Mouse (Mus musculus) embryonic facial prominence, embryonic 12.5 days (tissue): ENCODE measurements around the gene Daam1. TPM values are rescaled to one million over a fixed set of nuclear protein-coding genes. Genes with fewer than 3 reads are reported as not detected.
A peak's percentile ranks its signal among the peaks of the same experiment; 100 is the strongest.

Source experiments
- ATAC-seq: fragments of 200-750 bp; cut with Nextera tagmentation; 2 replicates; pipeline ENCODE4 v1.8.0; 2017; ENCODE audit not compliant: insufficient number of reproducible peaks, insufficient read depth, low FRiP score, low TSS enrichment
- H3K27ac ChIP-seq: fragments of 300-500 bp; sonication (generic); 2 replicates; pipeline ENCODE4 v1.5.1; 2016; ENCODE audit warnings: mild to moderate bottlenecking
- H3K27me3 ChIP-seq: fragments of 300-500 bp; sonication (generic); 2 replicates; pipeline ENCODE4 v1.6.1; 2016; ENCODE audit warnings: mild to moderate bottlenecking, moderate library complexity
- H3K36me3 ChIP-seq: fragments of 300-500 bp; sonication (generic); 2 replicates; pipeline ENCODE4 v1.6.1; 2016; ENCODE audit warnings: mild to moderate bottlenecking
- H3K4me1 ChIP-seq: fragments of 300-500 bp; sonication (generic); 2 replicates; pipeline ENCODE4 v1.6.1; 2016
- H3K4me2 ChIP-seq: fragments of 300-500 bp; sonication (generic); replicated peaks from 2 replicates; pipeline ENCODE4 v1.6.1; 2016; ENCODE audit warnings: mild to moderate bottlenecking, moderate library complexity
- H3K4me3 ChIP-seq: fragments of 300-500 bp; sonication (generic); 2 replicates; pipeline ENCODE4 v1.5.1; 2016; ENCODE audit warnings: mild to moderate bottlenecking
- H3K9ac ChIP-seq: fragments of 300-500 bp; sonication (generic); 2 replicates; pipeline ENCODE4 v1.6.1; 2016; ENCODE audit warnings: mild to moderate bottlenecking, moderate library complexity
- H3K9me3 ChIP-seq: fragments of 300-500 bp; sonication (generic); 2 replicates; pipeline ENCODE4 v1.6.1; 2016; ENCODE audit warnings: mild to moderate bottlenecking, moderate library complexity
- WGBS: fragments of 180-500 bp; shearing (Covaris S2); methylation state at CpG from one replicate; pipeline ENCODE4 v1.1.7; 2016; 5-methylcytosine and 5-hydroxymethylcytosine counted together
- polyA plus RNA-seq: library from polyadenylated mRNA; unstranded; fragments of >200 nt; fragmentation: Nextera tagmentation; extraction: Ambion mirVana; gene quantifications from 2 replicates; pipeline ENCODE4 v1.2.1, GENCODE M21; 2016

Daam1 gene
- polyA plus RNA-seq, 1 experiment from 2014 or later = 8.4 TPM

DNA sequence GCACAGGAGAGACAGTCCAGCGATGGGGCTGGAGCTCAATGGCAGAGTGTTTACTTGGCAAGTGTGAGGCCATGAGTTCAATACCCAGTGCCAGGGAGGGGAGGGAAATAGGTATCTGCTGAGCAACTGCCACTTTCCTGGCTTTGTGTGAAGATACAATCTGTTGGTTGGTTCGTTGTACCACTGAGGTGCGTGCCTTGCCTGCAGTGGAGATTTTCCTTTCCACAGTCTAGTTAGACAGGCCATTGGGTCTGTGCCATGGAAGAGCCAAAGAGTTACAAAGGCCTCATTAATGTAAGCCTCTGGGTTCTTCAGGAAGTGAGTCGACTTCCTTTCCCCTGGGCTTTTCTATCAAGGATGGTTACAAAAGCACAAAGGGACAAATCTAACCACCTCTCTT lies 112.8 kb downstream of the Daam1 start:
- no peaks in the 10 kb centered on the region for H3K27me3 ChIP-seq
- H3K36me3 ChIP-seq = peaks cover 37% of the 10 kb centered on the region
- H3K4me2 ChIP-seq = no peak overlapping the region
- no peak overlapping the region for H3K9ac ChIP-seq
- no peaks in the 10 kb centered on the region for H3K9me3 ChIP-seq
- ATAC-seq = no peak
- H3K4me1 ChIP-seq = no peaks in the 10 kb centered on the region
- 79% methylated on average over 4 of the region's 4 CpGs for WGBS
- no peak overlapping the region for H3K27ac ChIP-seq
- no peak overlapping the region for H3K4me3 ChIP-seq

DNA sequence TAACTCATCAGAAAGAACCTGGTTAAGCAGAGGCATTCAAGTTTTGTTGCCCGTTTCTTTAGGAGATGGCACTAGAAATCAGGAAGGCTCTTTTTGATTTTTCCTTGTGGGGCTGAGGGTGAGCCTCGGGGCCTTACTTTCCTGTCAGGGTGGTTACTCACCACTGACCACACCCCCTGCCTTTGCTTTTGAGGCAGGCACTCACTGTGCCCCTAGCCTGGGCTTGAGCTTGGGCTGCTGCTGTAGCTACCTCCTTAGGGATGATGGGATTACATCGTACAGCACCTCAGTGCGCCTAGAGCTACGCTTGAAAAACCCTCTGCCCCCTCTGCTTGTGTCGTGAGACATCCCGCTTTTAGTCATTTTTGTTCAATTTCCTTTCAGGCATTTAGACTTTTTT lies 115.0 kb downstream of the Daam1 start:
- Histone ChIP-seq H3K36me3 (peaks cover 37% of the 10 kb centered on the region), H3K4me3 (no peak overlapping the region), H3K4me2 (no peak overlapping the region), H3K9ac (no peak overlapping the region), H3K4me1 (no peaks in the 10 kb centered on the region), H3K9me3 (no peaks in the 10 kb centered on the region), H3K27me3 (no peaks in the 10 kb centered on the region), H3K27ac (no peak overlapping the region)
- WGBS = 81% methylated on average over 7 of the region's 7 CpGs
- no peak for ATAC-seq

DNA sequence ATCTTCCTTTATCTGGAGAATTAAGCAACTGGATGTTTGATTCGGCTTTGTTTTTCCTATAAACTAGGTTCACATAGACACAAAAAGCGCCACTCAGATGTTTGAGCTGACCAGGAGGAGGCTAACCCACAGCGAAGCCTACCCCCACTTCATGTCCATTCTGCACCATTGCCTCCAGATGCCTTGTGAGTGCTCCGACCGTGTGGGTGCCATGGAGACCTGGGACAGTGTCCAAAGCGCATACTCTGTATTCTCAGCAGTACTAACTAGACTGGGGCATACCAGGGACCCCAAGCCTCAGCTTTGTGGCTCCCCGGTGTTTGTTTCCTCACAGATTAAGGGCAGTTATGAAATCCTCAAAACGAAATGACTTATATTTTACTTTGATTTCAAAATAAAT lies 115.6 kb downstream of the Daam1 start:
- H3K4me2 ChIP-seq = no peak overlapping the region
- H3K9ac ChIP-seq = no peak overlapping the region
- H3K27me3 ChIP-seq = no peaks in the 10 kb centered on the region
- ATAC-seq = no peak
- H3K4me1 ChIP-seq = no peaks in the 10 kb centered on the region
- no peak overlapping the region for H3K27ac ChIP-seq
- peaks cover 41% of the 10 kb centered on the region for H3K36me3 ChIP-seq
- no peaks in the 10 kb centered on the region for H3K9me3 ChIP-seq
- WGBS = 88% methylated on average over 8 of the region's 8 CpGs
- H3K4me3 ChIP-seq = no peak overlapping the region

DNA sequence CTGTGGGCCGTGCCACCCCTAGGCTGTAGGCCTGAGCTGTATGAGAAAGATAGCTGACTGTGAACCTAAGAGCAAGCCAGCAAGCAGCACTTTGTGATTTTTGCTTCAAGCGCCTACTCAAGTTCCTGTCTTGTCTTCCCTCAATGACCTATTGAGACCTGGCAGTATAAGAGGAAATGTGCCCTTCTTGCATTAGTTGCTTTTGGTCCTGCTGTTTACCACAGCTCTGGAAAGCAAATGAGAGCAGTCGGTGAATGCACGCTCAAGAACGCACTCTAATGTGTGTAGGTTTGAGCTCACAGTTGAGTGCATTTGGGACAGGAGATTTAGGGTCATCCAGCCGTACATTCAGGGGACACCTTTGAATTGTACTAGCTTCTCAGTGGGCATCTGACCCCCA lies 118.1 kb downstream of the Daam1 start:
- no peak overlapping the region for H3K4me2 ChIP-seq
- no peak for ATAC-seq
- 92% methylated on average over 6 of the region's 6 CpGs for WGBS
- no peak overlapping the region for H3K4me3 ChIP-seq
- no peak overlapping the region for H3K9ac ChIP-seq
- H3K27ac ChIP-seq = no peak overlapping the region
- H3K27me3 ChIP-seq = no peaks in the 10 kb centered on the region
- H3K4me1 ChIP-seq = no peaks in the 10 kb centered on the region
- no peaks in the 10 kb centered on the region for H3K9me3 ChIP-seq
- peaks cover 46% of the 10 kb centered on the region for H3K36me3 ChIP-seq

DNA sequence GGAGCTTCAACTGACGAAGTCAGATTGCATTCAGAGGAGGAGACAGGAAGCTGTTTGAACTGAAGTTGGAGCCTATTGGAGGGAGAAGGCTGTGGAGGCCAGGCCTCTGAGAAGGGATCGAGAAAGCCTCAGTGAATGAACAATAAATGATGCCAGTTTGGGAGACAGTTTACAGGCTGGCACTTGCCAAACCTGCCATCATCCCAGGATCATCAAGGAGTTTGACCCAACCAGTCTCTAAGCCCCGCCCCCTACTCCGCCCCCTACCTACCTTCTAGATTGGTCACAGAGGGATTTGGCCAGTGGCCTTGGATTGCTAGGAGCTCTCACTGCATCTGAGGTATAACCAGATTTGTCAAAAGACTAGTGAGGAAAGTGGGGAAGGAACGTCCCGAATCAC lies 118.7 kb downstream of the Daam1 start:
- Histone ChIP-seq H3K9me3 (no peaks in the 10 kb centered on the region), H3K27me3 (no peaks in the 10 kb centered on the region), H3K4me1 (no peaks in the 10 kb centered on the region), H3K9ac (no peak overlapping the region), H3K4me2 (no peak overlapping the region), H3K27ac (no peak overlapping the region), H3K36me3 (peaks cover 39% of the 10 kb centered on the region), H3K4me3 (no peak overlapping the region)
- no peak for ATAC-seq
- 93% methylated on average over 6 of the region's 6 CpGs for WGBS

DNA sequence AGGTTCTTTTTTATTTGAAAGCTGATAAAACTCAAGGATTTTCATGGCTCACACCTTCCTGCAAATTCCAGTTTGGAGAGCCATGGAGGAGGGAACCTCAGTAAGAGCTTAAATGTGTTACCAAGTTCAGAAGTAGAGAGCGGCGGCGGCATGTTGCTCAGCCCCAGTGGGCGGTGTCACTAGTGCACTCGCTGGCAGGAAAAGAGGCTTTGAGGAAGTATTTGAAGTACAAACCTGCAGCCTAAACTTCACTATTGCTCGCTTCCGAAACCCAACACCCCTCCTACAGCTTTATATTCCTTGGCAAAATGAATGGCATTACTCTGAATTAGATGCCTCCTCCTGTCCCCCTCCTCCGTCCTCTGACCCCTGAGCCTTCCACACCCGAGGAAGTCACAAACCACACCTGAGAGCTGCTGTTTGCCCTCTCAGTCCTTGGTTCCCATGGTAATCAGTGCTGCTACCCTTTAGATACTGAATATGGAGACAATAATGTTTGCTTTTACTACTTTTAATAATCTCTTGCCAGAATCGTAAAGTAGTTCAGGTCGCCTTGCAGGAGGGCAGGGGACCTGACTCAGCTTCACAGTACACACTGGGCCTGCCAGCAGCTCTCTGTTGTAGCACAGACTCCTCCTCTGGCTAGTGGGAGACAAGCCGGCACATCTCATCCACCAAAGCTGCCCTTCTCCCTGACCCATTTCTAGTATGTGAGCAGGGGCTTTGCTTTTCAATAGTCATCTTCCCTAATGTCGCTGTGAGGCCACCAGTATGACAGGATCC lies 119.4 kb downstream of the Daam1 start:
- no peak overlapping the region for H3K9ac ChIP-seq
- no peak overlapping the region for H3K4me2 ChIP-seq
- no peak overlapping the region for H3K4me3 ChIP-seq
- no peaks in the 10 kb centered on the region for H3K9me3 ChIP-seq
- H3K27ac ChIP-seq = no peak overlapping the region
- no peaks in the 10 kb centered on the region for H3K27me3 ChIP-seq
- 90% methylated on average over 13 of the region's 13 CpGs for WGBS
- peaks cover 39% of the 10 kb centered on the region for H3K36me3 ChIP-seq
- no peaks in the 10 kb centered on the region for H3K4me1 ChIP-seq
- no peak for ATAC-seq

DNA sequence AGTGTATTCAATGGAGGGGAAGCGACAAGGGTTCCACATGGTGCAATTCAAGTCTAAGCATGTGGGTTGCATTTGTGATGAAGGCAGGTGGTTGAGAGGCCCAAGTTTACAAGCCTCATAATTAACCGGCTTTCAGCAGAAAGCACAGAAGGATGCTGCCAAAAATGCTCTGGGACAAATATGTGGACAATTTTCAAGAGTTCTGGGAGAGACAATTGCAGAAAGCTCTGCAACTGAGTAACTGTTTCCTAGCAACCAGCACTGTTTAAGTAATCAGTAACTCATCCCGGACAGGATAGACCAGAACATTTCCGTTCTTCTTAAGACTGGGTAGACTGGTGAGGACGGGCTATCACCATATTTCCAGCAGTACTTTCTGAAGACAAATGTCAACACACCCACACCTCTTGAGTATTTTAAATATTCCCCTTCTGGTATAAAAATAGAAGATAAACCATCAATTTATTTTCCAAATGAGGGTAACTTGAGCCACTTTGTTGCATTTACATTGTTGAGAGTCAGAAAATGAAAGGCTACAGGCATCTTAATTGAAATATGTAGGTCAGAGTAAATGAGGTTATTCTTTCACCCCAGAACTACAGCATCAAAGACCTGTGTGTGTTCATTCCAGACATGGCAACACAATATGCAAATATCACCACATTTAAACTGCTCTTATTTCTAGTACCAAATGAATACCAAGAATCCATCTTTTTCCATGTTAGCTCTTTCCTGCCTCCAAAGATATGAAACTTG lies 123.5 kb downstream of the Daam1 start:
- no peak for ATAC-seq
- H3K9ac ChIP-seq = no peak overlapping the region
- H3K4me1 ChIP-seq = no peaks in the 10 kb centered on the region
- no peak overlapping the region for H3K4me2 ChIP-seq
- H3K4me3 ChIP-seq = no peak overlapping the region
- peaks cover 19% of the 10 kb centered on the region for H3K36me3 ChIP-seq
- no peak overlapping the region for H3K27ac ChIP-seq
- WGBS = 71% methylated on average over 5 of the region's 5 CpGs
- H3K9me3 ChIP-seq = no peaks in the 10 kb centered on the region
- no peaks in the 10 kb centered on the region for H3K27me3 ChIP-seq

DNA sequence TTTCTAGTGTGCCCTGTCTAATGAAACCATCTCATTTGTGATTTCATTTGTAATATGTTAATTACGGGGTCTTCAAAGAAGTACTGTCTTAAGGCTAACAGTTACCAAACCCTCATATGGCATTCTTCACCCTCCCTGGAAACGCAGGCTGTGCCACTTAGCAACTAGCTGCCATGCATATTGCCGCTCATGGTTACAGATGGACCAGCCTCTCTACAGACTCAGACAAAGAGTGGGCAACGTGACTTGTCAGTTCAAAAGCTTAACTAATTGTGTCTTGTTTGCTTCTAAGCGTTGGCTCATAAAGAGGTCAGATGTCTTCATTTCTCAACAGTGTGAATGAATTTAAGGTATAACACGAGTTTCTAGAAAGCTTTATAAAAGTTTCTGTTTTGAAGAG lies 126.1 kb downstream of the Daam1 start:
- Histone ChIP-seq H3K4me2 (no peak overlapping the region), H3K9me3 (no peaks in the 10 kb centered on the region), H3K4me3 (no peak overlapping the region), H3K4me1 (no peaks in the 10 kb centered on the region), H3K9ac (no peak overlapping the region), H3K36me3 (peaks cover 20% of the 10 kb centered on the region), H3K27ac (no peak overlapping the region), H3K27me3 (no peaks in the 10 kb centered on the region)
- ATAC-seq = no peak
- WGBS = 82% methylated on average over 6 of the region's 6 CpGs

DNA sequence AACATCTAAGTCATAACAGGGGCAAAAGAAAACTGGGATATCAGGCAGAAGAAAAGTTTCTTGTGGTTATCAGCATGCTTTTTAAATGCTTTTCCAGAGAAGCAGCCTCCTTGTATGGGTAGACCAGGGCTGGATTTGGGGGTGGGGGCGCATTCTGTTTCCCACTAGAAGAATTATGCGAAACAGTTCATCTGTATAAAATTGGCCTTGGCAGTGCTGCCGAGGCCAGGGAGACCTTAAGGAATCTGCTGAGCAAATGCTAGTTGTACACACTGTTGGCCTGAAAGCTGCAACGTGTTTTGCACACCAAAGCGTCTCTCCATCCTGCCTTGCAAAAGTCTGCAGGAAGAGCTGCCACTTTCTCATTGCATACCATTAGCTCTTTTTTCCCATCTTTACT lies 126.6 kb downstream of the Daam1 start:
- Histone ChIP-seq H3K36me3 (peaks cover 20% of the 10 kb centered on the region), H3K4me1 (no peaks in the 10 kb centered on the region), H3K9me3 (no peaks in the 10 kb centered on the region), H3K4me3 (no peak overlapping the region), H3K9ac (no peak overlapping the region), H3K27me3 (no peaks in the 10 kb centered on the region), H3K4me2 (no peak overlapping the region), H3K27ac (no peak overlapping the region)
- 61% methylated on average over 5 of the region's 5 CpGs for WGBS
- no peak for ATAC-seq

DNA sequence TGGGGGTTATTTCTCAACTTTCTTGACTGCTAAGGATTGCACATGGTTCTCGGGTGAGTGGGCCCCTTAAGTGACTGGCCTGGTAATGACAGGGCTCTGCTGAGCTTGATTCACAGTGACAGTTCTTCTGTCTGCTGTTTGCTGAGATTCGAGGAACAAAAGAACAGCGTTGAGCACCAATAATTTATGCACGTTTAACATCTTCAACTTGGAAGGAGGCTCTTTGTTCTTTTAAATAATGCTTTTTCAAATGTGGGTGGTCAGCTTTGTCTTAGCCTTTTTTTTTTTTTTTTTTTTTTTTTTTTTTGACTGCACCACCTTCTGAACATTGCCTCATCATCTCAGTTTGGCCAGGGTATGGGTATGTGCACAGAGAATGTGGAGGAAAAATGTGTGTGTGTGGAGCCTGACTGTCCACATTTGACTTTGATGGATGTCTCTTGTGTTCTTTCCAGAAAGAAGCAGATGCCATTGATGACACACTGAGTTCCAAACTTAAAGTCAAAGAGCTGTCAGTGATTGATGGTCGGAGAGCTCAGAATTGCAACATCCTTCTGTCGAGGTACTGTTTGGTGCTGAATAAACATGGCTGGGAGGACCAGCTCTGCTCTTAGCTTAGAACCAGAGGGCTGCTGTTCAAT lies 128.6 kb downstream of the Daam1 start:
- Histone ChIP-seq H3K4me2 (no peak overlapping the region), H3K36me3 (peaks cover 18% of the 10 kb centered on the region), H3K4me1 (no peaks in the 10 kb centered on the region), H3K9ac (no peak overlapping the region), H3K9me3 (no peaks in the 10 kb centered on the region), H3K27ac (0 out of 2 replicates have a peak overlapping the region, but pooled peaks have one; percentile 3), H3K4me3 (no peak overlapping the region), H3K27me3 (no peaks in the 10 kb centered on the region)
- WGBS = 54% methylated on average over 6 of the region's 6 CpGs
- no peak for ATAC-seq

DNA sequence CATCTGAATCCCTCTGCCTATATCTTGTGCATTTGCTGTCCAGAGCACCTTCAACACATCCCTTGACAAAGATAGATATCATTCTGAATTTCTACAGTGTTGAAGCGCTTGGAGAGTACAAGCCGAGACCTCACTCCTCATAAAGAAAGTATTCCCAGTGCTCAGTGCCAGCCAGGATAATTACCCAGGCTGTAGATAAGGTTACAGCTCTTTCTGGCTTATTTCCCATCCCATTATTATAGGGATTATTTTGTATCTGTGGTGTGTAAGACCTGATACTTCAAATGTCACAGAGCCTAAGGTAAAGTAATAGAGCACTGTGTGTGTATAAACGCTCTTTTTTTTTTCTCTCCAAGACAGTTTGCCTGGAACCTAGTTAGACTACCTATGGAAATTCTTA lies 130.8 kb downstream of the Daam1 start:
- no peak overlapping the region for H3K27ac ChIP-seq
- H3K4me3 ChIP-seq = no peak overlapping the region
- no peak for ATAC-seq
- WGBS = 91% methylated on average over 3 of the region's 3 CpGs
- no peaks in the 10 kb centered on the region for H3K9me3 ChIP-seq
- no peak overlapping the region for H3K9ac ChIP-seq
- H3K27me3 ChIP-seq = no peaks in the 10 kb centered on the region
- H3K36me3 ChIP-seq = peaks cover 18% of the 10 kb centered on the region
- no peak overlapping the region for H3K4me2 ChIP-seq
- no peaks in the 10 kb centered on the region for H3K4me1 ChIP-seq

DNA sequence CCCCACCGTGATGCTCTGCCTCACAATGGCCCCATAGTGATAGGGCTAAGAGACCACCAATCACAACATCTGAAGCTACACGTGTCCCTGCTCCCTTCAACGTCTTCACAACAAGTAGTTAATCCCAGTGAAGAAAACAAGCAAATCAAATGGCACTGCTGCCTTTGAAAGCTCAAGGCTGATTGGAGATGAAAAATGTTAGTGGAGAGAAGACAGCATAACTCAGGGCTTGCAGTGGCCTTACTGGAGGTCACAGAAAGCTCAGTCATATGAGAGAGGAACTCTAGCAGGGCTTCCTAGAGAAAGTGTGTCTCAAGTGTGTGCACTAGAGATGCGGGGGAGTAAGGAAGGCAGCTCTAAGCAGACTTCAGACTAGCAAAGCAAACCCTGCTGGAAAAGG lies 131.7 kb downstream of the Daam1 start:
- no peak for ATAC-seq
- Histone ChIP-seq H3K27me3 (no peaks in the 10 kb centered on the region), H3K9me3 (no peaks in the 10 kb centered on the region), H3K9ac (no peak overlapping the region), H3K4me2 (no peak overlapping the region), H3K4me3 (no peak overlapping the region), H3K27ac (no peak overlapping the region), H3K4me1 (no peaks in the 10 kb centered on the region), H3K36me3 (peaks cover 18% of the 10 kb centered on the region)
- 72% methylated on average over 4 of the region's 4 CpGs for WGBS
